9 mouse cellular contexts compared by ENCODE assay signal in genomic region chr1:194722329-194722728, GRCm38 (mm10).
DNase-seq lines count a peak whose midpoint lies in the region; ATAC-seq lines count a peak whose summit lies in the region.
"Had no signal": no experiment of that assay in that cellular context is flagged by ENCODE, and none has a peak within 500 bp of the region (broad histone marks: within the 10 kb centered on the region; RNA-seq: fewer than 3 reads in every experiment).

No protein-coding gene starts in this region.

- H3K9ac ChIP-seq in limb, embryonic 11.5 days (ENCODE audit: low read length), result no peak overlapping the region
- H3K9ac ChIP-seq: midbrain, embryonic 12.5 days had no signal

- H3K27me3 ChIP-seq in limb, embryonic 11.5 days (ENCODE audit: control insufficient read depth, insufficient read depth, low read length), result no peaks in the 10 kb centered on the region
- H3K27me3 ChIP-seq: midbrain, embryonic 12.5 days had no signal

- H3K4me3 ChIP-seq in limb, embryonic 11.5 days (ENCODE audit: low read depth, low read length), result no peak overlapping the region
- H3K4me3 ChIP-seq: midbrain, embryonic 12.5 days had no signal

- H3K27ac ChIP-seq in limb, embryonic 11.5 days (replicated peaks; ENCODE audit: low read depth, low read length), result no peak overlapping the region

- H3K4me2 ChIP-seq in limb, embryonic 11.5 days (ENCODE audit: low read depth, severe bottlenecking), result no peak overlapping the region
- H3K4me2 ChIP-seq: midbrain, embryonic 12.5 days had no signal

- no peaks in the 10 kb centered on the region for H3K9me3 ChIP-seq in limb, embryonic 11.5 days (ENCODE audit: control insufficient read depth, low read length)
- H3K9me3 ChIP-seq: midbrain, embryonic 12.5 days had no signal

- no peaks in the 10 kb centered on the region for H3K36me3 ChIP-seq in limb, embryonic 11.5 days (ENCODE audit: control insufficient read depth, insufficient read depth, low read length)
- H3K36me3 ChIP-seq: midbrain, embryonic 12.5 days had no signal

- H3K4me1 ChIP-seq in limb, embryonic 11.5 days (ENCODE audit: control insufficient read depth, insufficient read depth, low read length), result peaks cover 8% of the 10 kb centered on the region; the same call in 1 of the 2 replicates

- 49% methylated on average over 2 of the region's 2 CpGs for WGBS in limb, embryonic 11.5 days

- peak; percentile 5 for DNase-seq in thymus, postnatal 0 days (ENCODE audit: low spot score)
- DNase-seq in thymus, adult 18-20 months, result no peak
- peak; percentile 76 to 79 for DNase-seq in cerebellum, postnatal 14 days
- peak; percentile 50 to 51 for DNase-seq in gastrocnemius, adult 8-10 months (ENCODE audit: low spot score in 2 of 2)
- peak; percentile 81 for DNase-seq in kidney, adult 9 months
- peak; percentile 78 for DNase-seq in limb, embryonic 11.5 days (ENCODE audit: low spot score)
- peak; percentile 51 for DNase-seq in retina, postnatal 1 day
- DNase-seq in natural killer cell, adult 2 months (ENCODE audit: low spot score in 2 of 2), result no peak

- ATAC-seq in limb, embryonic 11.5 days (ENCODE audit: insufficient number of reproducible peaks, low FRiP score, low TSS enrichment, low read depth), result no peak

Comparison
In these comparisons a context has a peak if more than half of its experiments do, and no peak if none do; other contexts are left out.
1. DNase-seq: peak in thymus, postnatal 0 days (single experiment), cerebellum, postnatal 14 days (2 of 2), gastrocnemius, adult 8-10 months (2 of 2), kidney, adult 9 months (single experiment), limb, embryonic 11.5 days (single experiment) and retina, postnatal 1 day (single experiment); none in thymus, adult 18-20 months (0 of 2) and natural killer cell, adult 2 months (0 of 2).